Mouse (Mus musculus) forebrain, embryonic 16.5 days (tissue): Measurements from ENCODE around the gene Snx29. TPM values are rescaled to one million over a fixed set of nuclear protein-coding genes. Genes with fewer than 3 reads are reported as not detected.
A peak's percentile ranks its signal among the peaks of the same experiment; 100 is the strongest.

ENCODE experiments used
- ATAC-seq: fragments of 200-750 bp; cut with Nextera tagmentation; 2 replicates; pipeline ENCODE4 v1.8.0; 2017; ENCODE audit warnings: mild to moderate bottlenecking, moderate library complexity
- H3K27ac ChIP-seq: fragments of 300-500 bp; sonication (generic); 2 replicates; pipeline ENCODE4 v1.5.1; 2014; ENCODE audit warnings: low read length, control low read depth
- H3K27me3 ChIP-seq: fragments of 300-500 bp; sonication (generic); replicated peaks from 2 replicates; pipeline ENCODE4 v1.6.1; 2014; ENCODE audit warnings: low read length; ENCODE audit not compliant: control insufficient read depth, insufficient read depth
- H3K36me3 ChIP-seq: fragments of 300-500 bp; sonication (generic); 2 replicates; pipeline ENCODE4 v1.6.1; 2014; ENCODE audit not compliant: control insufficient read depth, insufficient read depth
- H3K4me1 ChIP-seq: fragments of 300-500 bp; sonication (generic); replicated peaks from 2 replicates; pipeline ENCODE4 v1.6.1; 2014; ENCODE audit warnings: low read length; ENCODE audit not compliant: control insufficient read depth, insufficient read depth
- H3K4me2 ChIP-seq: fragments of 300-500 bp; sonication (generic); 2 replicates; pipeline ENCODE4 v1.6.1; 2014; ENCODE audit warnings: mild to moderate bottlenecking, low read length, control low read depth
- H3K4me3 ChIP-seq: fragments of 300-500 bp; sonication (generic); replicated peaks from 2 replicates; pipeline ENCODE4 v1.5.1; 2014; ENCODE audit warnings: mild to moderate bottlenecking, low read length, control low read depth
- H3K9ac ChIP-seq: fragments of 300-500 bp; sonication (generic); replicated peaks from 2 replicates; pipeline ENCODE4 v1.6.1; 2014; ENCODE audit warnings: low read depth, low read length, control low read depth
- H3K9me3 ChIP-seq: fragments of 300-500 bp; sonication (generic); 2 replicates; pipeline ENCODE4 v1.6.1; 2016; ENCODE audit warnings: low read length; ENCODE audit not compliant: control insufficient read depth
- WGBS: fragments of 180-500 bp; shearing (Covaris S2); extraction: QIAGEN DNeasy Blood & Tissue Kit; methylation state at CpG from one replicate; pipeline ENCODE4 v1.1.7; 2014; 5-methylcytosine and 5-hydroxymethylcytosine counted together
- polyA plus RNA-seq: library from polyadenylated mRNA; unstranded; fragments of >200 nt; fragmentation: Nextera tagmentation; extraction: Ambion mirVana; gene quantifications from 2 replicates; pipeline ENCODE4 v1.2.1, GENCODE M21; 2015

The Snx29 gene
- polyA plus RNA-seq, 1 experiment from 2014 or later, result 18.5 TPM

GRCm38 (mm10) chr16:11614401-11615014 lies 291.8 kb downstream of the Snx29 start:
- Histone ChIP-seq H3K36me3 (no peaks in the 10 kb centered on the region), H3K4me1 (no peaks in the 10 kb centered on the region), H3K9ac (no peak overlapping the region), H3K27ac (no peak overlapping the region), H3K4me2 (no peak overlapping the region), H3K4me3 (no peak overlapping the region), H3K9me3 (peaks cover 8% of the 10 kb centered on the region), H3K27me3 (no peaks in the 10 kb centered on the region)
- no peak for ATAC-seq
- WGBS, result 90% methylated on average over 3 of the region's 3 CpGs

- Histone ChIP-seq H3K4me3 (no peak overlapping the region), H3K4me2 (no peak overlapping the region), H3K9me3 (peaks cover 8% of the 10 kb centered on the region), H3K36me3 (no peaks in the 10 kb centered on the region), H3K27me3 (no peaks in the 10 kb centered on the region), H3K27ac (no peak overlapping the region), H3K4me1 (no peaks in the 10 kb centered on the region), H3K9ac (no peak overlapping the region)
- ATAC-seq, result no peak
- 73% methylated on average over 2 of the region's 2 CpGs for WGBS
Measured at GRCm38 (mm10) chr16:11615633-11616032, 292.9 kb downstream of the Snx29 start.

GRCm38 (mm10) chr16:11619951-11620350 lies 297.2 kb downstream of the Snx29 start:
- Histone ChIP-seq H3K4me1 (no peaks in the 10 kb centered on the region), H3K27me3 (no peaks in the 10 kb centered on the region), H3K36me3 (no peaks in the 10 kb centered on the region), H3K27ac (no peak overlapping the region), H3K4me3 (no peak overlapping the region), H3K9ac (no peak overlapping the region), H3K4me2 (no peak overlapping the region), H3K9me3 (peaks cover 8% of the 10 kb centered on the region)
- no peak for ATAC-seq
- WGBS, result 90% methylated on average over 2 of the region's 2 CpGs

DNA sequence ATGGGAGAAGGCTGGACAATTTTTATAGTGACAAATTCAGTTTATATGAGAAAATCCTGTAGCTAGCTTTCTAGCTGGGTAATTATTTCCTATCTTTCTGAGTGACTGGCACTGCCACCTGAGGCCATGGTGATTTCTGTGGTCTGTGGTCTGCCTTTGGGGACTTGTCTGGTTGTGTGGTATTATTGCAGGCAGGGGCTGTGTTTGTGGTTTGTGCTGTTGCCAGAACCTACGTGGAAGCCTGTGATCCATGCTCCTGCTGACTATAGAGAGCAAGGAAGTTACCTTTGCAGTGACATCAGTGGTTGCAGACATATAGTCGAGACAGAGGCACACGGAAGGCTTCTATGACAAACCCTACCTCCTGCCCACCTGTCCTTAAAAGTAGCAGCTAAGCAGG lies 298.3 kb downstream of the Snx29 start:
- H3K4me3 ChIP-seq, result no peak overlapping the region
- H3K4me1 ChIP-seq, result no peaks in the 10 kb centered on the region
- H3K27ac ChIP-seq, result no peak overlapping the region
- no peak for ATAC-seq
- H3K36me3 ChIP-seq, result no peaks in the 10 kb centered on the region
- no peak overlapping the region for H3K9ac ChIP-seq
- no peaks in the 10 kb centered on the region for H3K27me3 ChIP-seq
- peaks cover 8% of the 10 kb centered on the region for H3K9me3 ChIP-seq
- no peak overlapping the region for H3K4me2 ChIP-seq
- 90% methylated on average over 3 of the region's 3 CpGs for WGBS

DNA sequence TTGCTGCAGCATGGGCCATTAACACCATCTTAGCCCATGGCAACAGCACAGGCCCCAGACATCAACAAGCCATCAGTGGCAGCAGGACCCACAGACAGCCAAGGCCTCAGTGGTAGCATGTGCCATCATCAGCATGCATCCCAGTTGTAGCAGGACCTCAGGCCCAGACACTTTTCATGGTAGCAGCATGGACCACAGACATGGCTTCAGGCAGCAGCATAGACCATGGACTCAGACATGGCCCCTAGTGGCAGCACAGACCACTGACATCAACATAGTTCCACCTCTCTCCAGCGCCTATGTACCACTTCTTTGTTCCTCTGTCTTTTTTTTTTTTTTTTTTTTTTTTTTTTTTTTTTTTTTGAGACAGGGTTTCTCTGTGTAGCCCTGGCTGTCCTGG lies 299.0 kb downstream of the Snx29 start:
- H3K4me1 ChIP-seq, result no peaks in the 10 kb centered on the region
- no peak for ATAC-seq
- H3K9ac ChIP-seq, result no peak overlapping the region
- WGBS, result 64% methylated on average over 1 of the region's 1 CpGs
- H3K36me3 ChIP-seq, result no peaks in the 10 kb centered on the region
- H3K27me3 ChIP-seq, result no peaks in the 10 kb centered on the region
- H3K4me3 ChIP-seq, result no peak overlapping the region
- no peak overlapping the region for H3K4me2 ChIP-seq
- peaks cover 5% of the 10 kb centered on the region for H3K9me3 ChIP-seq
- H3K27ac ChIP-seq, result no peak overlapping the region

GRCm38 (mm10) chr16:11623032-11623431 lies 300.3 kb downstream of the Snx29 start:
- ATAC-seq, result no peak

GRCm38 (mm10) chr16:11624121-11624520 lies 301.4 kb downstream of the Snx29 start:
- H3K4me2 ChIP-seq, result no peak overlapping the region
- WGBS, result 68% methylated on average over 2 of the region's 2 CpGs

More at GRCm38 (mm10) chr16:11623032-11623431, 300.3 kb downstream of the Snx29 start:
- no peaks in the 10 kb centered on the region for H3K4me1 ChIP-seq
- H3K36me3 ChIP-seq, result no peaks in the 10 kb centered on the region
- no peak overlapping the region for H3K4me3 ChIP-seq
- 75% methylated on average over 3 of the region's 3 CpGs for WGBS
- H3K27ac ChIP-seq, result no peak overlapping the region
- H3K27me3 ChIP-seq, result no peaks in the 10 kb centered on the region
- H3K4me2 ChIP-seq, result no peak overlapping the region
- H3K9me3 ChIP-seq, result no peaks in the 10 kb centered on the region
- no peak overlapping the region for H3K9ac ChIP-seq

GRCm38 (mm10) chr16:11626004-11626481 lies 303.3 kb downstream of the Snx29 start:
- H3K9me3 ChIP-seq, result no peaks in the 10 kb centered on the region
- no peak overlapping the region for H3K9ac ChIP-seq
- no peaks in the 10 kb centered on the region for H3K27me3 ChIP-seq
- 0 out of 2 replicates have a peak, but pooled peaks cover 2% of the 10 kb centered on the region for H3K4me1 ChIP-seq
- ATAC-seq, result peak; percentile 56
- H3K27ac ChIP-seq, result no peak overlapping the region
- no peak overlapping the region for H3K4me2 ChIP-seq
- H3K4me3 ChIP-seq, result no peak overlapping the region
- 20% methylated on average over 1 of the region's 1 CpGs for WGBS
- no peaks in the 10 kb centered on the region for H3K36me3 ChIP-seq

More at GRCm38 (mm10) chr16:11624121-11624520, 301.4 kb downstream of the Snx29 start:
- Histone ChIP-seq H3K27ac (no peak overlapping the region), H3K27me3 (no peaks in the 10 kb centered on the region), H3K4me1 (no peaks in the 10 kb centered on the region), H3K4me3 (no peak overlapping the region), H3K36me3 (no peaks in the 10 kb centered on the region), H3K9ac (no peak overlapping the region), H3K9me3 (no peaks in the 10 kb centered on the region)
- ATAC-seq, result no peak

DNA sequence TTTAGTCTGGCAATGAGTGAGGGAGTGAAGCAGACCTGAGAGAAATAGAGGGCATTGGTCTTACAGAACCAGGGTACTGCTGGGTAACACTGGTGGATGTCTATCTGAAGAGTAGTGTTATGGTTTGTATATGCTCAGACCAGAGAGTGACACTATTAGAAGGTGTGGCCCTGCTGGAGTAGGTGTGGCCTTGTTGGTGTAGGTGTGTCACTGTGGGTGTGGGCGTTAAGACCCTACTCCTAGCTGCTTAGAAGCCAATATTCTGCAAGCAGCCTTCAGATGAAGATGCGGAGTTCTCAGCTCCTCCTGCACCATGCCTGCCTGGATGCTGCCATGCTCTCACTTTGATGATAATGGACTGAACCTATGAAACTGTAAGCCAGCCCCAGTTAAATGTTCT lies 303.9 kb downstream of the Snx29 start:
- no peak overlapping the region for H3K27ac ChIP-seq
- H3K4me2 ChIP-seq, result no peak overlapping the region
- no peak overlapping the region for H3K4me3 ChIP-seq
- H3K36me3 ChIP-seq, result no peaks in the 10 kb centered on the region
- H3K9me3 ChIP-seq, result no peaks in the 10 kb centered on the region
- H3K9ac ChIP-seq, result no peak overlapping the region
- ATAC-seq, result no peak
- H3K4me1 ChIP-seq, result 0 out of 2 replicates have a peak, but pooled peaks cover 4% of the 10 kb centered on the region
- no peaks in the 10 kb centered on the region for H3K27me3 ChIP-seq
- WGBS, result 85% methylated on average over 2 of the region's 2 CpGs
